Mouse (Mus musculus): ENCODE measurements around the gene Trim67.

DNA sequence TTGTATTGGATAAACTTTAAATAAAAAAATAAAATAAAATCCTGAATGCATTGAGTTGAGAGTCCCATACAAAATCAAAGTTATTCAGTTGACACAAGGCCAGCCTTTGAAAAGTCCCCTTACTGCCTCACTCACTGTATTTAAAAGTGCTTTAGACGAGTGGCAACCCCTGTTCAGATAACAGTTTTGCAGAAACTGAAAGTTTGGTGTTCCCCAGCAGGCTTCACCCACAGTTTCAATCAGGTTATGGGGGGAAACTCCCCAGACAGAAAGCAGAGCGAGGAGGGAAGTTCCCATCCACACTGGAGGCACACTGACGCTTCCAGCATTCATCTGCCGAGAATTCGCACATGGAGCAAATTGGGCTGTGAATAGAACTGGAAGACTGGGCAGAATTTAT is 36.3 kb upstream of the Trim67 start:
- TF ChIP-seq POLR2A (IDR thresholded peaks at IDR 0.05; ENCODE audit: control insufficient read depth, extremely low read depth, insufficient read depth, low read length, poor library complexity) = no peak
- no peak for TF ChIP-seq CTCF (IDR thresholded peaks at IDR 0.05; ENCODE audit: borderline replicate concordance, control insufficient read depth, extremely low read depth, insufficient read depth, low read length, poor library complexity)

Data from thymus, adult 2 months (tissue).